Mouse (Mus musculus) MEL (cell line): Measurements from ENCODE around the gene Micu1. TPM values are rescaled to one million over a fixed set of nuclear protein-coding genes. Genes with fewer than 3 reads are reported as not detected.

Experiments used
- DNase-seq: peaks from one replicate; pipeline ENCODE4 v3.0.0; 2011; ENCODE audit warnings: low read depth, low spot score
- H3K27ac ChIP-seq: 2 replicates; pipeline ENCODE4 v1.5.1; 2012; ENCODE audit warnings: low read depth, mild to moderate bottlenecking, control low read depth, low read length, moderate library complexity; ENCODE audit not compliant: control insufficient read depth
- H3K27me3 ChIP-seq, 2 experiments: fragments of 150-350 bp in 1 of 2; sonication (generic) in 1 of 2; 2 replicates each; pipeline ENCODE4 v1.6.1; 2012; ENCODE audit warnings: low read length in 2 of 2, mild to moderate bottlenecking in 2 of 2, improper control_type of control experiment in 1 of 2, moderate library complexity in 1 of 2; ENCODE audit not compliant: insufficient read depth in 2 of 2, control insufficient read depth in 1 of 2
- H3K36me3 ChIP-seq, 2 experiments: 2 replicates each; pipeline ENCODE4 v1.6.1; 2012 to 2014; ENCODE audit warnings: low read length in 2 of 2, improper control_type of control experiment in 1 of 2, inconsistent platforms in 1 of 2, mild to moderate bottlenecking in 1 of 2; ENCODE audit not compliant: insufficient read depth in 2 of 2, control insufficient read depth in 1 of 2
- H3K4me1 ChIP-seq, 2 experiments: fragments of 150-350 bp in 1 of 2; sonication (generic) in 1 of 2; 2 replicates each; pipeline ENCODE4 v1.6.1; 2012; ENCODE audit warnings: low read length in 2 of 2, improper control_type of control experiment in 1 of 2, mild to moderate bottlenecking in 1 of 2; ENCODE audit not compliant: insufficient read depth in 2 of 2, control insufficient read depth in 1 of 2
- H3K4me3 ChIP-seq, 2 experiments: fragments of 150-350 bp in 1 of 2; sonication (generic) in 1 of 2; 2 replicates each; pipeline ENCODE4 v1.5.1; 2012; ENCODE audit warnings: low read depth in 2 of 2, low read length in 2 of 2, mild to moderate bottlenecking in 2 of 2, moderate library complexity in 2 of 2, control low read depth in 1 of 2, improper control_type of control experiment in 1 of 2; ENCODE audit not compliant: control insufficient read depth in 1 of 2, insufficient read depth in 1 of 2
- H3K79me2 ChIP-seq: 2 replicates; pipeline ENCODE4 v1.6.1; 2012; ENCODE audit warnings: mild to moderate bottlenecking, low read length, moderate library complexity; ENCODE audit not compliant: control insufficient read depth, poor library complexity, insufficient read depth
- H3K9ac ChIP-seq: 2 replicates; pipeline ENCODE4 v1.6.1; 2012; ENCODE audit warnings: low read depth, mild to moderate bottlenecking, control low read depth, low read length, moderate library complexity; ENCODE audit not compliant: control insufficient read depth, poor library complexity, severe bottlenecking
- H3K9me3 ChIP-seq: fragments of 150-350 bp; sonication (generic); replicated peaks from 2 replicates; pipeline ENCODE4 v1.6.1; 2012; ENCODE audit warnings: mild to moderate bottlenecking, low read length, improper control_type of control experiment, moderate library complexity; ENCODE audit not compliant: insufficient read depth
- BHLHE40 ChIP-seq: IDR thresholded peaks from 2 replicates; pipeline ENCODE4 v1.6.1; 2012; ENCODE audit warnings: low read depth, mild to moderate bottlenecking, inconsistent platforms, low read length, improper control_type of control experiment, borderline replicate concordance
- CHD2 ChIP-seq: IDR thresholded peaks from 2 replicates; pipeline ENCODE4 v1.6.1; 2011; ENCODE audit warnings: low read length, improper control_type of control experiment
- CTCF ChIP-seq, 3 experiments: IDR thresholded peaks in 2 of 3; conservative IDR thresholded peaks in 1 of 3; 2 replicates each; pipeline ENCODE4 v1.5.1; 2011 to 2012; ENCODE audit warnings: low read length in 3 of 3, low read depth in 2 of 3, mild to moderate bottlenecking in 2 of 3, improper control_type of control experiment in 1 of 3, inconsistent platforms in 1 of 3, mixed read lengths in 1 of 3, moderate library complexity in 1 of 3; ENCODE audit not compliant: control insufficient read depth in 1 of 3, insufficient read depth in 1 of 3, poor library complexity in 1 of 3, severe bottlenecking in 1 of 3
- E2F4 ChIP-seq: IDR thresholded peaks from 2 replicates; pipeline ENCODE4 v1.6.1; 2011; ENCODE audit warnings: low read depth, low read length, improper control_type of control experiment, borderline replicate concordance
- ELF1 ChIP-seq: IDR thresholded peaks from 2 replicates; pipeline ENCODE4 v1.6.1; 2014; ENCODE audit warnings: low read depth, mild to moderate bottlenecking, inconsistent platforms, low read length, improper control_type of control experiment, moderate library complexity
- KAT2A ChIP-seq: conservative IDR thresholded peaks from 2 replicates; pipeline ENCODE4 v1.6.1; 2012; ENCODE audit warnings: low read depth, low read length, improper control_type of control experiment, inconsistent platforms
- MAFK ChIP-seq: IDR thresholded peaks from 2 replicates; pipeline ENCODE4 v1.6.1; 2011; ENCODE audit warnings: low read depth, mild to moderate bottlenecking, low read length, improper control_type of control experiment, borderline replicate concordance
- MEF2A ChIP-seq: IDR thresholded peaks from 2 replicates; pipeline ENCODE4 v1.6.1; 2014; ENCODE audit warnings: low read depth, mild to moderate bottlenecking, inconsistent platforms, low read length, improper control_type of control experiment; ENCODE audit not compliant: poor library complexity, insufficient replicate concordance, severe bottlenecking; ENCODE audit errors: extremely low read depth
- MYB ChIP-seq: IDR thresholded peaks from 2 replicates; pipeline ENCODE4 v1.6.1; 2011; ENCODE audit warnings: mild to moderate bottlenecking, low read depth, low read length, improper control_type of control experiment
- NRF1 ChIP-seq: IDR thresholded peaks from 2 replicates; pipeline ENCODE4 v1.6.1; 2014; ENCODE audit warnings: low read depth, mild to moderate bottlenecking, inconsistent platforms, low read length, improper control_type of control experiment, moderate library complexity; ENCODE audit not compliant: poor library complexity, insufficient read depth, severe bottlenecking
- RAD21 ChIP-seq: IDR thresholded peaks from 2 replicates; pipeline ENCODE4 v1.6.1; 2011; ENCODE audit warnings: mild to moderate bottlenecking, low read depth, low read length, improper control_type of control experiment
- RCOR1 ChIP-seq: IDR thresholded peaks from 2 replicates; pipeline ENCODE4 v1.6.1; 2012; ENCODE audit warnings: low read depth, mild to moderate bottlenecking, inconsistent platforms, low read length, improper control_type of control experiment
- SMC3 ChIP-seq: IDR thresholded peaks from 2 replicates; pipeline ENCODE4 v1.6.1; 2011; ENCODE audit warnings: low read depth, low read length, improper control_type of control experiment
- TBP ChIP-seq: IDR thresholded peaks from 2 replicates; pipeline ENCODE4 v1.8.0; 2011; ENCODE audit warnings: low read depth, low read length, improper control_type of control experiment
- TCF12 ChIP-seq: IDR thresholded peaks from 2 replicates; pipeline ENCODE4 v1.6.1; 2014; ENCODE audit warnings: low read depth, mild to moderate bottlenecking, inconsistent platforms, low read length, improper control_type of control experiment, moderate library complexity
- UBTF ChIP-seq: IDR thresholded peaks from 2 replicates; pipeline ENCODE4 v1.6.1; 2012; ENCODE audit warnings: low read depth, mild to moderate bottlenecking, inconsistent platforms, low read length, improper control_type of control experiment, moderate library complexity, borderline replicate concordance; ENCODE audit not compliant: insufficient read depth
- USF1 ChIP-seq: IDR thresholded peaks from 2 replicates; pipeline ENCODE4 v1.6.1; 2014; ENCODE audit warnings: low read depth, mild to moderate bottlenecking, inconsistent platforms, low read length, improper control_type of control experiment, moderate library complexity
- ZMIZ1 ChIP-seq: IDR thresholded peaks from 2 replicates; pipeline ENCODE4 v1.6.1; 2012; ENCODE audit warnings: low read depth, mild to moderate bottlenecking, inconsistent platforms, low read length, improper control_type of control experiment, moderate library complexity
- polyA plus RNA-seq, 2 experiments: library from polyadenylated mRNA; stranded (reverse) in 1 of 2; unstranded in 1 of 2; fragments of >175 nt in 1 of 2; fragments of >200 nt in 1 of 2; gene quantifications; 2 replicates each; pipeline versions ENCODE4 v1.2.1 to v1.2.4; 2012; ENCODE audit warnings: low replicate concordance in 2 of 2, low read depth in 1 of 2; ENCODE audit not compliant: insufficient read length in 2 of 2, insufficient read depth in 1 of 2, missing spikeins in 1 of 2
- total RNA-seq: library from RNA; depleted of rRNA; stranded (reverse); fragments of 300-350 nt; gene quantifications from 2 replicates; pipeline ENCODE4 v1.2.3, GENCODE M21; 2012

The Micu1 gene
- total and polyA plus RNA-seq, 3 experiments, result 18.0 to 26.8 TPM; not detected in 1

DNA sequence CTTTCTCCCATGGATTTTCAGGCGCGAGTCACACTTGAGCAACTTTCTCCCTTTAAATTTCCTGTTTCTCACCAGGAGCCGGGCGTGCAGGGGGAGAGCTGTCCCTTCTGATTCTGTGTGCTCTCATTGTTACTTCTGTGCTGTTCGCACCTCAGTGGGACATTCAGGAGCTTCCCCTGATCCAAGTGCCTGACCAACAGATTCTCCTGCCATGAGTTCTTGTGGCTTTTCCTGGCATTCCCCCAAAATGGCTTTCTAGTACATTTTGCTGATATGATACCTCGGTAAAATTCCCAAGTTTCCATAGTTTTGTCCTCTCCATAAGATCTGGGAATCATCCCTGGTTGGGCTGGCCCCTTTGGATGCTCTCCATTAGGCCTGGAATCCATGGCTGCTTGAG lies 25.0 kb downstream of the Micu1 start:
- no peak overlapping the region for H3K9ac ChIP-seq
- no peaks in the 10 kb centered on the region for H3K4me1 ChIP-seq
- H3K4me3 ChIP-seq, result no peak overlapping the region
- no peaks in the 10 kb centered on the region for H3K36me3 ChIP-seq
- H3K27ac ChIP-seq, result no peak overlapping the region
- DNase-seq, result no peak
- no peak for TF ChIP-seq UBTF
- TF ChIP-seq ZMIZ1, result no peak
- no peak for TF ChIP-seq SMC3
- no peak for TF ChIP-seq CHD2
- no peak for TF ChIP-seq MYB
- H3K9me3 ChIP-seq, result no peaks in the 10 kb centered on the region
- H3K27me3 ChIP-seq, result no peaks in the 10 kb centered on the region
- H3K79me2 ChIP-seq, result no peaks in the 10 kb centered on the region

GRCm38 (mm10) chr10:59729261-59729660 lies 27.0 kb downstream of the Micu1 start:
- Histone ChIP-seq H3K27ac (no peak overlapping the region), H3K4me3 (no peak overlapping the region), H3K36me3 (no peaks in the 10 kb centered on the region), H3K79me2 (no peaks in the 10 kb centered on the region), H3K9me3 (no peaks in the 10 kb centered on the region), H3K9ac (no peak overlapping the region), H3K27me3 (no peaks in the 10 kb centered on the region), H3K4me1 (no peaks in the 10 kb centered on the region)
- no peak for DNase-seq
- TF ChIP-seq BHLHE40, result no peak
- no peak for TF ChIP-seq MAFK
- TF ChIP-seq KAT2A, result no peak
- TF ChIP-seq RCOR1, result no peak
- no peak for TF ChIP-seq MYB
- TF ChIP-seq MEF2A, result no peak
- no peak for TF ChIP-seq CTCF (IDR thresholded peaks at IDR 0.05 in 2 of 3, conservative IDR thresholded peaks at IDR 0.05 in 1 of 3; ENCODE audit: control insufficient read depth in 1 of 3, insufficient read depth in 1 of 3, low read depth in 2 of 3, low read length in 3 of 3, poor library complexity in 1 of 3, severe bottlenecking in 1 of 3)
- TF ChIP-seq E2F4, result no peak
- TF ChIP-seq ELF1, result no peak
- TF ChIP-seq USF1, result no peak

GRCm38 (mm10) chr10:59729842-59730241 lies 27.6 kb downstream of the Micu1 start:
- Histone ChIP-seq H3K27ac (no peak overlapping the region), H3K4me3 (no peak overlapping the region), H3K4me1 (no peaks in the 10 kb centered on the region), H3K9ac (no peak overlapping the region), H3K27me3 (no peaks in the 10 kb centered on the region), H3K9me3 (no peaks in the 10 kb centered on the region), H3K79me2 (no peaks in the 10 kb centered on the region), H3K36me3 (no peaks in the 10 kb centered on the region)
- TF ChIP-seq RAD21 (no peak), UBTF (no peak), NRF1 (no peak), TCF12 (no peak), CHD2 (no peak), MAFK (no peak), TBP (no peak), KAT2A (no peak)
- DNase-seq, result no peak
